Mouse (Mus musculus): ENCODE measurements around the gene Slc45a2. TPM values are rescaled to one million over a fixed set of nuclear protein-coding genes. Genes with fewer than 3 reads are reported as not detected.

Slc45a2 gene
- 0.03 TPM in 2 replicates for polyA plus RNA-seq (2012; rRNA removed)

DNA sequence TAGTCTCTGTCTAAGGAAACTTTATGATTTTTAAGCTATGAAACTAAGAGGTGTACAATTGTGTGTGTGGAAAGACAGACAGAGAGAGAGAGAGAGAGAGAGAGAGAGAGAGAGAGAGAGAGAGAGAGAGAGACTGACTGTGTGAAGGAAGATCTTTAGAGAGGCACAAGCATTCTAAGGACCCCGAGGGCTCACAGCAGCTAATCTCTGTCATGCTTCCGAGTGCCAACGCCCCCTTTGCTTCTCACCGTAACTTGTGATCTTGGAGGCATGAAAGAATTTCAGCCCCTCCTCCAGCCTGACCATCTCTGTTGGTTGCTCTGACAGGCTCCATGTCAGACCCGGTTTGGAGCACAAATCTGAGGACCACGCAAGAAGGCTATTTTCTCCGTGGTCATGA lies at the start of gene Slc45a2:
Slc45a2 (plus strand) TSS at position 301 of the 400 bp plus-strand sequence.

DNA sequence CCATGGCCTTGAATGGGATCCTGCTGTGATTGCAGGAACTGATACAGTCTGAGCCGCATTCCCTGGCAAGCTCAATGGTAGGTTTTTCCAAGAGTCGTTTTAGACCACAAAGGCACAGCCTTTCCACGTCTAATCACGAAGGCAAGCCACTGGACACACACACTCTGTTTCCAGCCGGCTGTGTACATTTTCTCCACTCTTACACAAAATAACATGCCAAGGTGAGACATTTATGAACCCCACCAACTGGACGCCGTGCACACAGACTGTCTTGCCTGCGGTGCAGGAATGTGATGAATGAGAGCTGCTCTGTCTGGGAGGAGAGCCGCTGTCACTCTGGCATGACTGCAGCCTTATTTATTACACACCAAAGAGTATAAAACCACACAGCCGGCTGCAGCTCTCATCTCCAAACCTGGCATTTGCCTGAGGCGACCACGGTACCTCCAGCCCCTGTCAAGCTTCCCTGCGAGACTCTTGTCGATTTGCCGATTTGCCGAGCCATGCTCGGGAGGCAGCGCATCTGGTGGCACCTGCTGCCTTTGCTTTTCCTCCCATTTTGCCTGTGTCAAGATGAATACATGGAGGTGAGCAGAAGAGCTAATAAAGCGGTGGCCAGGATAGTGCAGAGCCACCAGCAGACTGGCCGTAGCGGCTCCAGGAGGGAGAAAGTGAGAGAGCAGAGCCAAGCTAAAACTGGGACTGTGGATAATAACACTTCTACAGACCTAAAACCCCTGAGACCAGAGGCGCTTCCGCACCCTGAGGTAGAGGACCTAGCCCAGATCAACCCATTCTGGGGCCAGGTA lies 48.4 kb upstream of the Slc45a2 start, which contains the start of gene C1qtnf3:
C1qtnf3 (plus strand) TSS at position 382 of the 809 bp plus-strand sequence.

DNA sequence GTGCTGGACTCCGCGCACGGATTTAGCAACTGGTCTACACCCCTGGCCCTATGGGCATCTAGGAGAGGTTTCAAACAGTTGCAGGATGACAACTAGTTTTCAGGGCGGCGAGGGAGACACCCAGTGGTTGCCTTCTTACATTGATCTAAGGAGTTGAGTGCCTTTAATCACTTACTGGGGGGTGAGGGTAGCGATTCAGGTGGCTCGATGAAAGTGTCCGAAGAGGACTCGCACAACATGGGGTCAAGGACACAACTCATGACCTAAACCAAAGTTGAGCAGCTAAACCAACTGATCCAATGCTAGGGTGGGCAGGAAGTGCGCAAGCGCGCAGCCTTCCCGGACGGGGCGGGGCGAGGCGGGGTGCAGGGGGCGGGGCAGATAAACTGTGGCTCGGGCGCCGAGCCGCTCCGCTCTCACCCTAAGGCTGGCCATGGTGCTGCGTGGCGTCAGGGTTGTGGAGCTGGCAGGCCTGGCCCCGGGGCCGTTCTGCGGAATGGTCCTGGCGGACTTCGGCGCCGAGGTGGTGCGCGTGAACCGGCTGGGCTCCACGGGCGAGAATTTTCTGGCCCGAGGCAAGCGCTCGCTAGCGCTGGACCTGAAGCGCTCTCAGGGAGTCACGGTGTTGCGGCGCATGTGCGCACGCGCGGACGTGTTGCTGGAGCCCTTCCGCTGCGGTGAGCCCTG lies 19.0 kb upstream of the Slc45a2 start, which contains the start of gene Amacr:
Amacr (plus strand) TSS at position 380 of the 687 bp plus-strand sequence.

DNA sequence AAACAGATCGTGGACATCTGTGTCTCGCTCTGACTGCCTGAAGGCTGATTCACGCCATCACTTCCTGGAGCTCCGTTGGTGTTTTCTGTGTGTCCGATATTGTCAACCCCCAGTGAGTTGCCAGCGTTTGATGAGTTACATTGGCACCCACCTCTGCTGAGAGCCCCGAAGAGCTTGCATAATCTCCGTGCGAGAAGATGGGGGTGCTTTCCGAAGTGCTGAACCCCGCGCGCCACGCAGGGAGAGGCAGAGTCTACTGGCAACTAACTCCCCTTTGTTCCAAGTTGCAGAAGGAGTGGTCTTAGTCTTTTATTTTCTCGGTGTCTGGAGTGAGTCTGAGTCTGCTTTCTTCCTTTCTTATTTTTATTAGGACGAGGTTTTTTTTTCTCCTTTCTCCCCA lies 37.2 kb downstream of the Slc45a2 start, which contains the start of gene Rxfp3:
Rxfp3 (minus strand) TSS at position 281 of the 400 bp plus-strand sequence.

DNA sequence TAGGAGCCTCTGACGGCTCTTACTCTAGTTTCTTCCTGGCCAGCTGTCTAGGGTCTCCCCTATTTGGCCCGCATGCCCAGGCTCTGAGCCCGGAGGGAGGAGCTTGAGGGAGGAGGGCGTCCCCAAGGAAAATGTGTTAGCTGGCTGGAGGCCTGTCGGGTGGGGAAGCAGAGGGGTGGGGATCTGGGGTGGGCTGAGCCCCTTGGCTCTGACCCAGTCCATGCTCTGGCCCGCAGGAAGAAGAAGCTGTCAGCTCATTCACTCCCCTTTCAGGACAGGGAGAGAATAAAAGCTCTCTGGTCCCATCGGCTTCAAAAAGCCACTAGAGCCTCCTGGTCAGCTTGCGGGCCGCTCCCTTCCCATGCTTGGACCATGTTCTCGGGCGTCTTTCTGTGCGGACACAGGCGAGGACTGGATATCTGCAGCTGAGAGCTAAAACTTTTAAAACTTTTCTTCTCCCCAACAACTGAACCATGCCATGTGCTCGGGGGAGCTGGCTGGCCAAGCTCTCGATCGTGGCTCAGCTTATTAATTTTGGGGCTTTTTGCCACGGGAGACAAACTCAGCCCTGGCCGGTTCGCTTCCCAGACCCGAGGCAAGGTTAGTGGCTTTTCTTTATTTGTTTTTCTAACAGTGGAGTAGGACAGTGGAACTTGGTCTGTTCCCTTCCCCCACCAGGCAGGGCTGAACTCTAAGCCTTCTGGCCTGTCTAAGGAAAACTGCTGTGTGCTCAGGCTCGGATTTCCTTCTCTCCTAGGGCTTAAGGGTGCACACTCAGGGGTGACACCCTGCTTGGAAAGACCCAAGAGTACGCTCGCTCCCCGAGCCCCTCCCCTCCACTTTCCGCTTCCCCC lies 64.3 kb downstream of the Slc45a2 start, which contains the start of gene Adamts12:
Adamts12 (plus strand) TSS at position 233 of the 854 bp plus-strand sequence.

Other genes starting within 250 kb of the Slc45a2 start
- gene C1qtnf3, start 48.4 kb upstream of the Slc45a2 start, polyA plus RNA-seq (2012; rRNA removed) = 0.34 and 2.9 TPM in 2 replicates
- gene Amacr, start 19.0 kb upstream of the Slc45a2 start, polyA plus RNA-seq (2012; rRNA removed) = 7.7 and 11.2 TPM in 2 replicates
- gene Rxfp3, start 37.3 kb downstream of the Slc45a2 start, polyA plus RNA-seq (2012; rRNA removed) = 2.1 and 2.8 TPM in 2 replicates
- 1.8 and 2.5 TPM in 2 replicates for gene Adamts12, start 64.1 kb downstream of the Slc45a2 start, polyA plus RNA-seq (2012; rRNA removed)

Data from central nervous system, embryonic 18 days (tissue).